Mouse (Mus musculus) forebrain, embryonic 15.5 days (tissue): ENCODE measurements around the gene Mki67. TPM values are rescaled to one million over a fixed set of nuclear protein-coding genes. Genes with fewer than 3 reads are reported as not detected.

Source experiments
- ATAC-seq: fragments of 200-750 bp; cut with Nextera tagmentation; replicated peaks from 2 replicates; pipeline ENCODE4 v1.8.0; 2017; ENCODE audit warnings: mild to moderate bottlenecking, moderate TSS enrichment, moderate library complexity
- H3K27ac ChIP-seq: fragments of 300-500 bp; sonication (generic); replicated peaks from 2 replicates; pipeline ENCODE4 v1.5.1; 2015; ENCODE audit warnings: mild to moderate bottlenecking, inconsistent platforms
- H3K27me3 ChIP-seq: fragments of 300-500 bp; sonication (generic); 2 replicates; pipeline ENCODE4 v1.6.1; 2015; ENCODE audit warnings: inconsistent platforms
- H3K36me3 ChIP-seq: fragments of 300-500 bp; sonication (generic); 2 replicates; pipeline ENCODE4 v1.6.1; 2015; ENCODE audit warnings: mild to moderate bottlenecking, inconsistent platforms
- H3K4me1 ChIP-seq: fragments of 300-500 bp; sonication (generic); 2 replicates; pipeline ENCODE4 v1.6.1; 2015; ENCODE audit warnings: inconsistent platforms
- H3K4me2 ChIP-seq: fragments of 300-500 bp; sonication (generic); replicated peaks from 2 replicates; pipeline ENCODE4 v1.6.1; 2015; ENCODE audit warnings: mild to moderate bottlenecking, inconsistent platforms
- H3K4me3 ChIP-seq: fragments of 300-500 bp; sonication (generic); 2 replicates; pipeline ENCODE4 v1.5.1; 2015; ENCODE audit warnings: mild to moderate bottlenecking, inconsistent platforms
- H3K9ac ChIP-seq: fragments of 300-500 bp; sonication (generic); replicated peaks from 2 replicates; pipeline ENCODE4 v1.6.1; 2015; ENCODE audit warnings: mild to moderate bottlenecking, inconsistent platforms
- H3K9me3 ChIP-seq: fragments of 300-500 bp; sonication (generic); 2 replicates; pipeline ENCODE4 v1.6.1; 2016; ENCODE audit warnings: inconsistent platforms
- WGBS: fragments of 180-500 bp; shearing (Covaris S2); methylation state at CpG from one replicate; pipeline ENCODE4 v1.1.7; 2015; ENCODE audit warnings: mixed read lengths; 5-methylcytosine and 5-hydroxymethylcytosine counted together
- polyA plus RNA-seq: library from polyadenylated mRNA; unstranded; fragments of >200 nt; fragmentation: Nextera tagmentation; extraction: Ambion mirVana; gene quantifications from 2 replicates; pipeline ENCODE4 v1.2.1, GENCODE M21; 2015

Gene Mki67
- polyA plus RNA-seq, 1 experiment from 2014 or later: 18.8 TPM

GRCm38 (mm10) chr7:135735691-135736580, 19.8 kb upstream of the Mki67 start:
- H3K9ac ChIP-seq: no peak overlapping the region
- peaks cover 10% of the 10 kb centered on the region for H3K4me1 ChIP-seq
- peak overlapping the region; percentile 42 for H3K4me2 ChIP-seq
- peak; percentile 92 for ATAC-seq
- no peaks in the 10 kb centered on the region for H3K36me3 ChIP-seq
- WGBS: 14% methylated on average over 31 of the region's 31 CpGs
- H3K27ac ChIP-seq: 0 out of 2 replicates have a peak overlapping the region, but pooled peaks have one; percentile 43
- no peaks in the 10 kb centered on the region for H3K9me3 ChIP-seq
- peak overlapping the region; percentile 23; the same call in 1 of the 2 replicates for H3K4me3 ChIP-seq
- no peaks in the 10 kb centered on the region for H3K27me3 ChIP-seq

- Histone ChIP-seq H3K4me3 (no peak overlapping the region), H3K4me1 (peaks cover 10% of the 10 kb centered on the region), H3K27me3 (no peaks in the 10 kb centered on the region), H3K4me2 (no peak overlapping the region), H3K27ac (no peak overlapping the region), H3K9ac (no peak overlapping the region), H3K36me3 (no peaks in the 10 kb centered on the region), H3K9me3 (no peaks in the 10 kb centered on the region)
- no peak for ATAC-seq
- 85% methylated on average over 9 of the region's 9 CpGs for WGBS
Observed at GRCm38 (mm10) chr7:135734911-135735646, 18.9 kb upstream of the Mki67 start.

- no peak overlapping the region for H3K4me3 ChIP-seq
- H3K4me2 ChIP-seq: no peak overlapping the region
- peaks cover 10% of the 10 kb centered on the region for H3K4me1 ChIP-seq
- no peak overlapping the region for H3K9ac ChIP-seq
- 87% methylated on average over 5 of the region's 5 CpGs for WGBS
- no peaks in the 10 kb centered on the region for H3K9me3 ChIP-seq
- ATAC-seq: no peak
- no peaks in the 10 kb centered on the region for H3K27me3 ChIP-seq
- H3K36me3 ChIP-seq: no peaks in the 10 kb centered on the region
- H3K27ac ChIP-seq: no peak overlapping the region
Observed at GRCm38 (mm10) chr7:135734379-135734778, 18.2 kb upstream of the Mki67 start.

GRCm38 (mm10) chr7:135728038-135728437, 11.9 kb upstream of the Mki67 start:
- Histone ChIP-seq H3K4me2 (no peak overlapping the region), H3K4me1 (no peaks in the 10 kb centered on the region), H3K27me3 (no peaks in the 10 kb centered on the region), H3K9ac (no peak overlapping the region), H3K4me3 (no peak overlapping the region), H3K36me3 (no peaks in the 10 kb centered on the region), H3K9me3 (no peaks in the 10 kb centered on the region), H3K27ac (no peak overlapping the region)
- no peak for ATAC-seq
- 92% methylated on average over 12 of the region's 12 CpGs for WGBS

GRCm38 (mm10) chr7:135726707-135727106, 10.5 kb upstream of the Mki67 start:
- Histone ChIP-seq H3K4me2 (no peak overlapping the region), H3K9ac (no peak overlapping the region), H3K27ac (no peak overlapping the region), H3K9me3 (no peaks in the 10 kb centered on the region), H3K4me3 (no peak overlapping the region), H3K36me3 (no peaks in the 10 kb centered on the region), H3K4me1 (no peaks in the 10 kb centered on the region), H3K27me3 (no peaks in the 10 kb centered on the region)
- ATAC-seq: no peak
- 85% methylated on average over 1 of the region's 1 CpGs for WGBS

GRCm38 (mm10) chr7:135723672-135724341, 7.6 kb upstream of the Mki67 start:
- no peaks in the 10 kb centered on the region for H3K27me3 ChIP-seq
- ATAC-seq: no peak
- H3K4me3 ChIP-seq: no peak overlapping the region
- H3K4me1 ChIP-seq: no peaks in the 10 kb centered on the region
- WGBS: 68% methylated on average over 6 of the region's 6 CpGs
- no peak overlapping the region for H3K9ac ChIP-seq
- H3K27ac ChIP-seq: no peak overlapping the region
- H3K36me3 ChIP-seq: no peaks in the 10 kb centered on the region
- no peak overlapping the region for H3K4me2 ChIP-seq
- H3K9me3 ChIP-seq: no peaks in the 10 kb centered on the region

GRCm38 (mm10) chr7:135722011-135722838, 6.1 kb upstream of the Mki67 start:
- no peak for ATAC-seq
- no peaks in the 10 kb centered on the region for H3K4me1 ChIP-seq
- WGBS: 77% methylated on average over 6 of the region's 6 CpGs
- no peaks in the 10 kb centered on the region for H3K36me3 ChIP-seq
- no peaks in the 10 kb centered on the region for H3K9me3 ChIP-seq
- H3K27ac ChIP-seq: no peak overlapping the region
- H3K4me3 ChIP-seq: no peak overlapping the region
- no peak overlapping the region for H3K9ac ChIP-seq
- H3K4me2 ChIP-seq: no peak overlapping the region
- no peaks in the 10 kb centered on the region for H3K27me3 ChIP-seq

GRCm38 (mm10) chr7:135721436-135721992, 5.4 kb upstream of the Mki67 start:
- Histone ChIP-seq H3K9me3 (no peaks in the 10 kb centered on the region), H3K27ac (no peak overlapping the region), H3K36me3 (no peaks in the 10 kb centered on the region), H3K4me2 (no peak overlapping the region), H3K4me3 (no peak overlapping the region), H3K27me3 (no peaks in the 10 kb centered on the region), H3K4me1 (peaks cover 5% of the 10 kb centered on the region; the same call in 1 of the 2 replicates), H3K9ac (no peak overlapping the region)
- 80% methylated on average over 7 of the region's 7 CpGs for WGBS
- no peak for ATAC-seq

- Histone ChIP-seq H3K4me1 (peaks cover 15% of the 10 kb centered on the region), H3K27me3 (no peaks in the 10 kb centered on the region), H3K4me3 (peak overlapping the region; percentile 65), H3K27ac (no peak overlapping the region), H3K36me3 (no peaks in the 10 kb centered on the region), H3K4me2 (peak overlapping the region; percentile 90), H3K9ac (peak overlapping the region; percentile 38; the same call in 1 of the 2 replicates), H3K9me3 (no peaks in the 10 kb centered on the region)
- 70% methylated on average over 7 of the region's 7 CpGs for WGBS
- ATAC-seq: no peak
Observed at GRCm38 (mm10) chr7:135716968-135717557, 902 bp upstream of the Mki67 start.

- H3K9ac ChIP-seq: peak overlapping the region; percentile 71
- peak; percentile 97 for ATAC-seq
- peak overlapping the region; percentile 65 for H3K4me3 ChIP-seq
- H3K4me2 ChIP-seq: peak overlapping the region; percentile 90
- peaks cover 15% of the 10 kb centered on the region for H3K4me1 ChIP-seq
- no peak overlapping the region for H3K27ac ChIP-seq
- H3K9me3 ChIP-seq: no peaks in the 10 kb centered on the region
- H3K36me3 ChIP-seq: no peaks in the 10 kb centered on the region
- H3K27me3 ChIP-seq: no peaks in the 10 kb centered on the region
- 0% methylated on average over 28 of the region's 28 CpGs for WGBS
Observed at GRCm38 (mm10) chr7:135716445-135716877, 300 bp upstream of the Mki67 start.

GRCm38 (mm10) chr7:135715166-135715565, 995 bp downstream of the Mki67 start:
- ATAC-seq: no peak
- H3K4me1 ChIP-seq: peaks cover 15% of the 10 kb centered on the region
- H3K4me3 ChIP-seq: peak overlapping the region; percentile 65
- H3K27ac ChIP-seq: no peak overlapping the region
- no peaks in the 10 kb centered on the region for H3K9me3 ChIP-seq
- H3K27me3 ChIP-seq: no peaks in the 10 kb centered on the region
- WGBS: 3% methylated on average over 7 of the region's 7 CpGs
- H3K9ac ChIP-seq: peak overlapping the region; percentile 71
- H3K4me2 ChIP-seq: peak overlapping the region; percentile 90
- H3K36me3 ChIP-seq: no peaks in the 10 kb centered on the region
